Mouse (Mus musculus) heart, embryonic 15.5 days (tissue): Measurements from ENCODE around the gene Clip1. TPM values are rescaled to one million over a fixed set of nuclear protein-coding genes. Genes with fewer than 3 reads are reported as not detected.
A peak's percentile ranks its signal among the peaks of the same experiment; 100 is the strongest.

Experiments used
- ATAC-seq: fragments of 200-750 bp; cut with Nextera tagmentation; replicated peaks from 2 replicates; pipeline ENCODE4 v1.8.0; 2017; ENCODE audit warnings: low read depth, moderate TSS enrichment; ENCODE audit not compliant: insufficient number of reproducible peaks, insufficient read depth, low FRiP score
- H3K27ac ChIP-seq: fragments of 300-500 bp; sonication (generic); 2 replicates; pipeline ENCODE4 v1.5.1; 2015; ENCODE audit warnings: mild to moderate bottlenecking, inconsistent platforms
- H3K27me3 ChIP-seq: fragments of 300-500 bp; sonication (generic); 2 replicates; pipeline ENCODE4 v1.6.1; 2015; ENCODE audit warnings: inconsistent platforms
- H3K36me3 ChIP-seq: fragments of 300-500 bp; sonication (generic); 2 replicates; pipeline ENCODE4 v1.6.1; 2015; ENCODE audit warnings: mild to moderate bottlenecking, inconsistent platforms
- H3K4me1 ChIP-seq: fragments of 300-500 bp; sonication (generic); replicated peaks from 2 replicates; pipeline ENCODE4 v1.6.1; 2015; ENCODE audit warnings: inconsistent platforms
- H3K4me2 ChIP-seq: fragments of 300-500 bp; sonication (generic); 2 replicates; pipeline ENCODE4 v1.6.1; 2015; ENCODE audit warnings: inconsistent platforms, mild to moderate bottlenecking, moderate library complexity
- H3K4me3 ChIP-seq: fragments of 300-500 bp; sonication (generic); 2 replicates; pipeline ENCODE4 v1.5.1; 2015; ENCODE audit warnings: mild to moderate bottlenecking, inconsistent platforms
- H3K9ac ChIP-seq: fragments of 300-500 bp; sonication (generic); 2 replicates; pipeline ENCODE4 v1.6.1; 2015; ENCODE audit warnings: mild to moderate bottlenecking, inconsistent platforms
- H3K9me3 ChIP-seq: fragments of 300-500 bp; sonication (generic); replicated peaks from 2 replicates; pipeline ENCODE4 v1.6.1; 2016; ENCODE audit warnings: inconsistent platforms
- whole genome bisulfite sequencing: fragments of 180-500 bp; shearing (Covaris S2); methylation state at CpG from one replicate; pipeline ENCODE4 v1.1.7; 2015; ENCODE audit warnings: mixed read lengths; 5-methylcytosine and 5-hydroxymethylcytosine counted together
- polyA plus RNA-seq: library from polyadenylated mRNA; unstranded; fragments of >200 nt; fragmentation: Nextera tagmentation; extraction: Ambion mirVana; gene quantifications from 2 replicates; pipeline ENCODE4 v1.2.1, GENCODE M21; 2015

The Clip1 gene
- polyA plus RNA-seq, 1 experiment from 2014 or later, result 51.9 TPM

DNA sequence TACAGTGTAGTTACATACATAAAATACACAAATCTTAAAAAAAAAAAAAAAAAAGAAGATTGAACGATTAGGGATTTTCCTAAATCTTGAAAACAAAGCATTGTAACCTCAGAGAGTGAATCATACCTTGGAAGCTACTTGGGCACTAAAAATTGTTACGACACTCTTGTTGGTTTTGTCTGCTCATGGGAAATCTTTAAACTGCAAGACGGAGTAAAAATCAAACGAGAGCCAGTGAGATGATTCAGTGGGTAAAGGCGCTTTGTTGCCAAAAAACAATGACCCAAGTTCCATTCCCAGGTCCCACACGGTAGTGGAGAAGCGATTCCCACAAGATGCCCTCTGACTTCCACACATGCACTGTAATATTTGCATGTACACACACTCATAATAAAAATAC lies 11.8 kb upstream of the Clip1 start:
- H3K4me3 ChIP-seq, result no peak overlapping the region
- 89% methylated on average over 7 of the region's 7 CpGs for WGBS
- no peaks in the 10 kb centered on the region for H3K9me3 ChIP-seq
- no peak for ATAC-seq
- no peaks in the 10 kb centered on the region for H3K27me3 ChIP-seq
- no peak overlapping the region for H3K4me2 ChIP-seq
- peaks cover 25% of the 10 kb centered on the region for H3K36me3 ChIP-seq
- H3K27ac ChIP-seq, result no peak overlapping the region
- H3K9ac ChIP-seq, result no peak overlapping the region
- H3K4me1 ChIP-seq, result peaks cover 23% of the 10 kb centered on the region

DNA sequence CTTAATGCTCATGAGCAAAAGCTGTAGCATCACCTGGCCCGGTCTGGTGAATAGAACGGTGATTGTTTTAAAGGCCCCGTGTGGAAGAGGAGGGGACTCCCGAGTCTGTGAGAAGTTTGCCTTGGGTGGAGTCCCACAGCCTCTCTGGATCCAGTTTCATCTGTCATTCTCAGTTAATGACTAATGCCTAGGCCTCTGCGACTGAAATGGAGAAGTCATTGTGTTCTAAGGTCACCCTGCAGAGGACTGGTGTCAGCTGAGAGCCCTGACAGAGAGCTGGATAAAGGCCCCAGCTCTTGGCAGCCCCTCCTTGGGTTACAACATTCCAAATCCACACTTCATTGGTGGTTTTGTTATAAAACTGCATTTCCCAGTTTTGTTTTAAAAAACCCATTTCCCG lies 10.1 kb upstream of the Clip1 start:
- ATAC-seq, result peak; percentile 75; the same call in 1 of the 2 replicates
- no peaks in the 10 kb centered on the region for H3K9me3 ChIP-seq
- no peak overlapping the region for H3K4me2 ChIP-seq
- peaks cover 14% of the 10 kb centered on the region for H3K36me3 ChIP-seq
- H3K4me1 ChIP-seq, result peaks cover 14% of the 10 kb centered on the region
- WGBS, result 35% methylated on average over 6 of the region's 6 CpGs
- peak overlapping the region; percentile 69 for H3K27ac ChIP-seq
- H3K9ac ChIP-seq, result no peak overlapping the region
- no peak overlapping the region for H3K4me3 ChIP-seq
- no peaks in the 10 kb centered on the region for H3K27me3 ChIP-seq

DNA sequence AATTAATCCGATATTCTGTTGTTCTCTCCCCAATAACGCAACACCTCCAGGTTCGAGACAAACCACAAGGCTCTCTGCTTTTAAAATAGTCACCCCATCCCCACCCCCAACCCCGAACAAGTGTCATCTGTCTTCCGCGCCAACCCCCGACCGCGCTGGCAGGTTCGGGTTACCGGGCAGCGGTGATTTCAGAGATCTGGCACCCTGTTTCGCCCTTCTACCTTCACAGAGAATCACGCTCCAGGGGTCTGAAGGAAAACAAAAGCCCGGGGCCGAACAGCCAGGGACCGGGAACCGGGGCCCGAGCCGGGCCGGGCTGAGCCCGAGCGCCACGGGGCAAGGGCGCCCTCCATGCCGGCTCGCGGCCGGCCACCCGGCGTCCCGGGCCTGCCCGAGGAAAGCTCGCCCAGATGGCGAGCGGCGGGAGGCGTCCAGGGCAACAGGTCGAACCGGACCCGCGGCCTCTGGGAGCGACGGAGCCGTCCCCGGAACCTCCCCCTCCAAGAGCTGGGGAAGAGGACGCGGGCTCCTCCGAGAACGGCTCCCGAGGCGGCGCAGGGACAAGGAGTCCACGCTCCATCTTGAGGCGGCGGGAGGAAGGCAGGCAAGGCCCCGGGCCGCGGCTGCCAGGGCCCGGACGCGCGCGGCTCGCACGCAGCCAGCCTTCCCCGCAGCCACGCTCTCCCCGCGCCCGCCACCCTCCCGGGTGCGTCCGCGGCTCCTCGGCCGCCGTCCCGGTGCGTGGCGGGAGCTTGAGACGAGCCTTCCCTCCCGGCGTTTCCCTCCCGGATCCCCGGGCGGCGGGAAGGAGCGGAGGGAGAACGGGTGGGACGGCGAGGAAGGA lies 819 bp downstream of the Clip1 start:
- no peaks in the 10 kb centered on the region for H3K36me3 ChIP-seq
- H3K27ac ChIP-seq, result peak overlapping the region; percentile 95
- H3K4me3 ChIP-seq, result peak overlapping the region; percentile 95
- H3K9ac ChIP-seq, result peak overlapping the region; percentile 94
- peaks cover 35% of the 10 kb centered on the region for H3K4me1 ChIP-seq
- under 1% methylated on average over 75 of the region's 92 CpGs for WGBS
- H3K9me3 ChIP-seq, result no peaks in the 10 kb centered on the region
- H3K4me2 ChIP-seq, result peak overlapping the region; percentile 74
- ATAC-seq, result peak; percentile 69
- no peaks in the 10 kb centered on the region for H3K27me3 ChIP-seq

DNA sequence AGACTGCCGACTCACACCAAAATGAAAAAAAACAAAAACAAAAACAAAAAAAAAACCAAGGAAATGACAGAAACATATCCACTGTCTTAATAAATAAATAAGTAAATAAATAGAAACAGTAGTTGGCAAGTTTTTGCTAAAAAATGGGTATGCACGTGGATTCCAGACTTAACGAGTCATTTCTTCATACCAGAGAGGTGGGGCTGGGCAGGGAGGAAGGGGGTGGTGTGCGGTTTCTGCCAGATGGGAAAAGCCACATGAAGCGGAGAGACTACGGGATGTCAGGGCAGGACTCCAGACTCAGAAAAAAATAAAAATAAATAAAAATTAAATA lies 1.4 kb downstream of the Clip1 start:
- 4% methylated on average over 6 of the region's 6 CpGs for WGBS
- ATAC-seq, result no peak
- peak overlapping the region; percentile 95 for H3K27ac ChIP-seq

DNA sequence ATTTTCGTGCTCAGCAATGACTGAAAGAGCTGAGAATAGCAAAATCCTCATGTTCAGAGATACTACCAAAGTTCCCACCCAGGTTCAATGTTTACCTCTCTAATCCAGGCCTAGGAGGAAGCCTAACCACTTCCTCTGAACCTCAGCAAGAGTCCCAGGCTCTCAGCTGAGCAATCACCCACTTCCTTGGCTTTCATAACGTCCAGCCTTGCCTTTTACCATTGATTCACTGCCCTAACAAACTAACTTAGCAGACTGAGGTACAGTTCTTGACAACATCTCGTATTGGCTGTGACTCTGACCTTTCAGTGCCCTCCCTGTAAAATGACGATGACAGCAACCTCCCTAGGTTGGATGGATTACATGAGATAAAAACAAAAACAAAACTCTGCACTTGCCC lies 2.0 kb downstream of the Clip1 start:
- no peaks in the 10 kb centered on the region for H3K36me3 ChIP-seq
- no peaks in the 10 kb centered on the region for H3K27me3 ChIP-seq
- H3K4me1 ChIP-seq, result peaks cover 35% of the 10 kb centered on the region
- no peak for ATAC-seq
- peak overlapping the region; percentile 74 for H3K4me2 ChIP-seq
- 29% methylated on average over 4 of the region's 4 CpGs for whole genome bisulfite sequencing
- peak overlapping the region; percentile 95 for H3K27ac ChIP-seq
- no peaks in the 10 kb centered on the region for H3K9me3 ChIP-seq
- H3K4me3 ChIP-seq, result peak overlapping the region; percentile 95
- H3K9ac ChIP-seq, result peak overlapping the region; percentile 94

More for the DNA sequence above, 1.4 kb downstream of the Clip1 start:
- Histone ChIP-seq H3K27me3 (no peaks in the 10 kb centered on the region), H3K4me1 (peaks cover 35% of the 10 kb centered on the region), H3K4me3 (peak overlapping the region; percentile 95), H3K36me3 (no peaks in the 10 kb centered on the region), H3K9ac (peak overlapping the region; percentile 94), H3K4me2 (peak overlapping the region; percentile 74), H3K9me3 (no peaks in the 10 kb centered on the region)

DNA sequence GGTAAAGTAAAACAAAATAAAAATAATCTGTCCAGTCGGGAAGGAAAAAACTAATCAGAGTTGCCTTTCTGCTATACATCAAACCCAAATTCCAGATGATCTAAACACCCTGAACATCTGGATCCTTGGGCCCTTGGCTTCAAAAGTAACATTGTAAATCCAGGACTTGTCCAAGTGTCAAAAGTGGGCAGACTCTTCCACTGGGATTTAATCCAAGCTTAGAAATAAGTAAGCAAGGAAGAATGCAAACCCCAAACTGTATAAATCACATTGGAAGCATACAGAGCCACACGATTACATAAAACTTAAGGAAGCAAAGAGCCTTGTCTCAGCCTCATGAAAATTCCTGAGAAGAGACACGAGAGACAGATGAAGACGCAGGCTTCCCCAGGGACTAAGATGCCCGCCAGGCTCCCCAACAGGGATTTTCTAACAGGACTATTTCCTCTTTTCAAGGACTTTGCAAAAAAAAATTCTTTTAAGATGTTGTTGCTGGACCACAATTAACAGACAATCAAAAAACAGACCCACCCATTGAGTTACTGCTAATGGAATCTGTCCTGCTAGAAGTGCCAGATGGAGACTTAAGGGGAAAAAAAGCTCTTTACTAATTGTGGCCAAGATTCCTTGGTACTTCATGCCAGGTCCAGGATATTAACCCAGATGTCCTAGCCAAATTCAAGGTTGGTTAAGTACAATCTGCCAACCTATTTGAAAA lies 4.7 kb downstream of the Clip1 start:
- no peak for ATAC-seq
- Histone ChIP-seq H3K9me3 (no peaks in the 10 kb centered on the region), H3K27me3 (no peaks in the 10 kb centered on the region), H3K9ac (no peak overlapping the region), H3K4me1 (peaks cover 38% of the 10 kb centered on the region), H3K4me2 (no peak overlapping the region), H3K36me3 (no peaks in the 10 kb centered on the region), H3K4me3 (no peak overlapping the region), H3K27ac (peak overlapping the region; percentile 57)
- WGBS, result 42% methylated on average over 5 of the region's 5 CpGs

DNA sequence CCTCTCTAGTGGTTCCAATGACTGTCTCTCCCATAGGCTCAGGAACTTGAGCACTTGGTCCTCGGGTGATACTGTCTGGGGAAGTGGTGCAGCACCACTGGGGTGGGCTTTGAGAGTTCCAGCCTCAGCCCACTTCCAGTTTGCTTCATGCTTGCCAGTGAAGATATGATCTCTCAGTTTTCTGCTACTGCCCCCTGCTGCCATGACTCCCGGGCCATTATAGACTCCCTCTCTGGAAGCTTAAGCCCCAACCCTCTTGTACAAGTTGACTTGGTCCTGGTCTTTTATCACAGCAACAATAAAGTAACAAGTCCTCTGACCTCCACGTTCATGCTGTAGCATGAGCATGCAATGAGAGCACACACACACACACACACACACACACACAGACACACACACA lies 5.3 kb downstream of the Clip1 start:
- no peak for ATAC-seq
- Histone ChIP-seq H3K4me3 (no peak overlapping the region), H3K27ac (no peak overlapping the region), H3K9ac (no peak overlapping the region), H3K9me3 (no peaks in the 10 kb centered on the region), H3K4me1 (peaks cover 38% of the 10 kb centered on the region), H3K27me3 (no peaks in the 10 kb centered on the region), H3K4me2 (no peak overlapping the region), H3K36me3 (no peaks in the 10 kb centered on the region)
- 64% methylated on average over 3 of the region's 3 CpGs for WGBS

DNA sequence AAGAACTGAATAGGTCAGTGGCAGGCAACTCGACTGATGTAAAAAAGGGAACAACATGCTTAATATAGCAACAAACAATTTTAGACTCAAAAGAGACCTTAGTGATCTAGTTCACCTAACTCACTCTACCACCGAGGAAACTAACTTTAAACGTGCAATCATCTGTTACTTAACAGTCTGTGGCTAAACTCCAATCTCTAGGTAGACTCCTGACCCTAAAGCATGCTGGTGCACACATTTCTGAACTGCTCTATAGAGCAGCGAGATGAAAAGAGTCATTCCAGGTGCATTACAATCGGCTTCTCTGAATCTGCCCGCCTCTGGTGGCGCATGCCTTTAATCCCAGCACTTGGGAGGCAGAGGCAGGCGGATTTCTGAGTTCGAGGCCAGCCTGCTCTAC lies 8.7 kb downstream of the Clip1 start:
- no peaks in the 10 kb centered on the region for H3K27me3 ChIP-seq
- H3K4me3 ChIP-seq, result no peak overlapping the region
- ATAC-seq, result no peak
- H3K9ac ChIP-seq, result no peak overlapping the region
- H3K4me2 ChIP-seq, result no peak overlapping the region
- H3K36me3 ChIP-seq, result no peaks in the 10 kb centered on the region
- peaks cover 37% of the 10 kb centered on the region for H3K4me1 ChIP-seq
- no peaks in the 10 kb centered on the region for H3K9me3 ChIP-seq
- WGBS, result 55% methylated on average over 9 of the region's 9 CpGs
- 0 out of 2 replicates have a peak overlapping the region, but pooled peaks have one; percentile 9 for H3K27ac ChIP-seq

DNA sequence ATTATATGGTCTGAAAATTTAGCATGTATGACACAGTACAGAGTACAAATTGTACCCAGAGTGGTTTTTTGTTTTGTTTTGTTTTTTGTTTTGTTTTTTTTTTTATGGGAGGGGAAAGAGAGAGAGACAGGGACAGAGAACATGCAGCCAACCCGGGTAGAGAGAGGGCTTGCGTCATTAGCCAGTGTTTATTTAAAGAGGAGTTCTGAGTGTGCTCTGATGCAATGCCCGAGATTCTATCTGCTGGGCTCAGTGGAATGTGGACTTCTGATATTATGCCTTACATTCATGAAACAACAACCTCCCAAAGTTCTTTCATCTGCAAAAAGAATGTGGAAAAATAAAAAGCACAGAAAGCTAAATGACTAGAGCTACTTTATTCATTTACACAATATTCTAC lies 9.2 kb downstream of the Clip1 start:
- 9% methylated on average over 3 of the region's 3 CpGs for WGBS
- Histone ChIP-seq H3K9me3 (no peaks in the 10 kb centered on the region), H3K9ac (no peak overlapping the region), H3K4me1 (peaks cover 42% of the 10 kb centered on the region), H3K4me3 (no peak overlapping the region), H3K4me2 (no peak overlapping the region), H3K36me3 (no peaks in the 10 kb centered on the region), H3K27ac (peak overlapping the region; percentile 9; the same call in 1 of the 2 replicates), H3K27me3 (no peaks in the 10 kb centered on the region)
- no peak for ATAC-seq

DNA sequence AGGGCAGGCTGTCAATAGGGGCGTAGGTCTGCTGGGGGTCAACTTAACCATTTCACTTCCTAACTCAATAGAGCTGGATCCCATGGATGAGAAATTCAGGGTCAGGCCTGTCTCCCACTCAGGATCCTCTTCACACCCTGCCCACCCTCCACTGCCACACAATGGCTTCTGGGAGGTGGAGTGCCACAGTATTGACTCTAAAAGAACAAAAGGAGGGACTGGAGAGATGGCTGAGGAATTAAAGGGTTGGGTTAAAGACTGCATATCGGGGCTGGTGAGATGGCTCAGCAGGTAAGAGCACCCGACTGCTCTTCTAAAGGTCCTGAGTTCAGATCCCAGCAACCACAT lies 13.0 kb downstream of the Clip1 start:
- Histone ChIP-seq H3K27ac (peak overlapping the region; percentile 63), H3K4me2 (peak overlapping the region; percentile 35; the same call in 1 of the 2 replicates), H3K9ac (no peak overlapping the region), H3K27me3 (no peaks in the 10 kb centered on the region), H3K4me1 (peaks cover 59% of the 10 kb centered on the region), H3K36me3 (no peaks in the 10 kb centered on the region), H3K9me3 (no peaks in the 10 kb centered on the region), H3K4me3 (no peak overlapping the region)
- WGBS, result 81% methylated on average over 3 of the region's 3 CpGs
- ATAC-seq, result no peak

DNA sequence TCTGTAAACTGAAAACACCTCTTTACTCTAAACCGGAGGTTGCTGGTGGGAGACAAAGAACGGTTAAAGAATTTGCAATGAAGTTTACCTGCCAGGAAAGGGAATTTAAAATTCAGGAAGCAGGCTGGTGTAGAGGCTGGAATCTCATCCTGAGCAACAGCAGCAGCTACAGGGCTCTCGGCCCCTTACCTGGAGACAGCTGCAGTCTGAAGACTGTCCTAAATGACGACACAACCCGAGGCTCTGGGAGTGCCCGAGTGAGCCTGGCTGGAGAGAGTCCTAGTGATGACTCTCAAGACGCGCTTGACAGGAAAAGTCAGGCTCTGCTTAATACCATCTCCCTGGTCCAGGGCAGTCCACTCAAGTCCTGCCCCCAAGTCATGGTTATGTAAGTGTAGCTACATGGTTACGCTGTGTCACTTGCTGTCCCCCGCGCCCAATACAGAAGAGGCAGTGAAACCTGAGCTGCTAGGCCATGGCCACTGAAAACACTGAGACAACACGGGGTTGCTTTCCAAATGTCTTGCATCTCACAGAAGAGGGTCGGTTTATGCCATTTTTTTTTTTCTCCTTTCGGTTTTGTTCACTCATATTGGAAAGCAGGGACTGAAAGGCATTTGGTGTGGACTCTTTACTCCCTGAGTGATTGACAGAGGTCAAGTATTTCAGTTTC lies 13.5 kb downstream of the Clip1 start:
- ATAC-seq, result peak; percentile 51; the same call in 1 of the 2 replicates
- Histone ChIP-seq H3K27me3 (no peaks in the 10 kb centered on the region), H3K9me3 (no peaks in the 10 kb centered on the region), H3K27ac (peak overlapping the region; percentile 63), H3K4me2 (peak overlapping the region; percentile 35), H3K9ac (no peak overlapping the region), H3K4me3 (no peak overlapping the region), H3K36me3 (no peaks in the 10 kb centered on the region), H3K4me1 (peaks cover 61% of the 10 kb centered on the region)
- 24% methylated on average over 14 of the region's 14 CpGs for WGBS
